Mouse (Mus musculus) R1 (cell line): ENCODE data around the gene Fzd10.
A peak's percentile ranks its signal among the peaks of the same experiment; 100 is the strongest.

Source experiments
- DNase-seq: peaks from one replicate; pipeline ENCODE4 v3.0.0-alpha.2; 2018; ENCODE audit warnings: low read depth, low spot score

Gene Fzd10

DNA sequence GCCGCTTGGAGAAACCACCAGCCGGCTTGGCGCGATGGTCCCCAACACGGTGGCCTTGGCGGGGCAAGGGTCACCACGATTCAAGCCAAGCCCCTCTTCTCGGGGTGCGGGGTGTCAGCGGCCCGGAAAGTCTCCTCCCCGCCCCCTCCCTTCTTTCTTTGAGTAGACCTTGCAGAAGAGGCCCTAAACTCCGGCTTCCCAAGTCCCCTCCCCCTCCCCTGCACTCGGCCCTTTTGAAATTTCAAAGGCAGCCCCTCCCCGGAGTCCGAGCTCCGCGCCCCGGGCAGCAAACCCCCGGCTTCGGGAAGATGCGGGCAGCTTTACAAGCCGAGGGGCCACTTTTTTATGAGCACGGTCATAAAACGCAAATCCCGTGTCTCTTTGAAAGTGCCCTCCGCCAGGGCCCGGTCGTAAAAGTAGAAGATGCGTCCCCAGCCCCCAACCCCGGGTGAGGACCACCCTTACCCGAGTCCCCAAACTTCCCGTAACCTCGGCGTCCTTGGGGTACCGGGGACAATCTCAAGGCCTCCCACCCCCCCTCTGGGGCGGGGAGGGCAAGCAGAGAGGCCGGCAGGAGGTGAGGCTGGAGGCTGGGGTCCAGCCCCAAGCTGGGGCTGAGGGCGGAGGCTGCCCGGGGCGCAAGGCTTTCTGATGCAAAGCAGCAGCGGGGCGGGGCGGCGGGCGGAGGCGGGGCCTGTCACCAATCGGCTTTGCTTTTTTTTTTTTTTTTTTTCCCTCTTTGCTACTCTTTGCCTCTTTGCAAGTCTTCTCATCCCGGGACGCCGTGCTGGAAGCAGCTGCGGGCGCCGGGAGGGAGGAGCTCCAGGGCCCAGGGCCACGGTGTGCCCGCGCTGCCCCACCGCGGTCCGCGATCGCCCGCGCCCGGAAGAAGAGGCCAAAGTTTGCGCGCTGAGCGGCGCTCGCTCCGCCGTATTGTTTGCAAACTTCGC lies at the start of gene Fzd10:
Gene Fzd10, plus strand, starts transcription at position 773 of the 950 bp plus-strand sequence.
- DNase-seq = peak; percentile 91

DNA sequence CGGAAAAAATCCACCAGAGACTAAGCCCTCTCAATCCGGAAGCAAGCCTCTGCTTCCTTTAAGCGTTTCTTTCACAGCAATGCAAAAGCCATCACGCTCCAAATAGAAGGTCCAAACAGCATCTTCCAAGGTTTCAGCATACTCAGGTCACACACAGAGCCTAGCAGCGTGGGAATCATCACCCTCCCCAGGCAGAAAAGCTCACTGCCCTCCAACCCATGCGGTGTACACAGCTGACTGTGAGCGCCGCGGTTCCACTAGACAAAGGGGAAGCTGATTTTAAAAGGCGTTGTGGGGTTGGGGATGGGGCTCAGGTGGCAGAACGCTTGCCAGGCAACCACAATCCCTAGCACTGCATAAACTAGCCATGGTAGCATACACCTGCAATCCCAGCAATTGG lies 49.2 kb upstream of the Fzd10 start:
- no peak for DNase-seq

DNA sequence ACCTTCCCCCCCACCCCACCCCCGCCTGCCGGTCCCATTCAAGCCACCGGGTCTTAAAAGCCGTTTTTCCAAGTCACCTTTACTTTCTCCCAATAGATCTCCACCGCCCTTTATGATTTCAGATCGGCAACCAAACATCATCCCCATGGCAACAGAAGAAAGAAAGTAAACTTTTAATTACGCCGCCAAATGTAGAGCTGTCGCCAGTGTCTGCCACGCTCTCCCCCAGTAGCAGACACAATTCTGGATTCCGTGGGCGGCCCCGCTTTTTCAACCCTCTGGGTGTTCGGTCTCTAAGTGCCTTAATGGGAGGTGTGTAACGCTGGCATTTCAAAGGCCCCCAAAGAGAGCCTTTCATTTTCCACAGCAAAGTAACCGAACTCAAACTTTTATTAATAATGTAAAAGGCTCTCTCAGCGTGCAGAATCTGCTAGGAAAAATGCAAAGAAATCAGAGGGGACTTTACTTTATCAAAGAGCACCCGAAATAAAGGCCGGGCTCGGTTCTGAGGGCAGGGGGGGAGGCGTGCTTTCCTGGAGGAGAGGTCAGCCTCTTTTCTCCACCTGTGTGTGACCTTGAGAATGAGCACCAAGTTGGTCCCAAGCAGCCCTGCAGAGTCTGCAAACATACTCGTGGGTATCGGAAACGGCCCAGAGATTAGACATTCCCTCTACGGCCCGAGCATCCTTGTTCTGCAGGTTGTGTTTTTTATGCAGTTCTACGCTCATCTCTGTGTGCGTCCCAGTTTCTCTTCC lies 48.3 kb upstream of the Fzd10 start:
- DNase-seq = peak; percentile 32

DNA sequence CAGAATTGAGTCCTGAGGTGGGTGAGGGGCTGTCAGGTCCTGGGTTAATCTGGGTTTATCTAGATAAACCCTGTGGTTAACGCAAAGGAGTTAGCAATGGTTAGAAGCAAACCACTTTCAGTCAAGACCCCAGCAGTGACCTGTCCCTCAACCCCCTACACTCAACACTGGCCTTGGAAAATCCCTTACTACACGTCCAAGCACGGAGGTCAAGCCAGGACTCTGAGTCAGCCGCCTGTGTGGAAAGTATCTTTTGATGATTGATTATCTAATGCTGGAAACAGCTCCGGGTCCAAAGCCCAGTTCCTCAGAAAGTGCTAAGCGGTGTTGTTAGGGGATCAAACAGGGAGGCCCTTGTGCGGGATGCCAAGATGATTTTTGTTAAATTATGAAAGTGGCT lies 42.5 kb upstream of the Fzd10 start:
- DNase-seq = no peak

DNA sequence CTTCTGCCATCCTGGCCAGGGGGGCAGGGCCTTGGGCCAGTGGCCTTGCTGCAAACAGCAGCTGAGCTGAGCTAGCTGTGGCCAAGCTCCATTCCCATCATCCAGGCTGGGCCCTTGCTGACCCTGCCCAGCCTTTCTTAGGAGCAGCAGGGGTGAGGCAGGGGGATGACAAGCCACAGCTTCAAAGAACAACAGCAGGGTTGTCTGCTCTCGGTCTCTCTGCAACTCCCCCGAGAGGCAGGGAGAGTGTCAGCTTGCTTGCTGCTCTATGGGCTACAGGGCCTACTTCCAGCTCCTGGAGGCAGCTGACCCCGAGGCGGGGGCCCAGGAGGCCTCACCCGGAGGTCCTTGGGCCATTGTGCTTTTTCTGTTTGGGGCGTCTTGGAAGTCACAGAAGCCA lies 33.3 kb upstream of the Fzd10 start:
- no peak for DNase-seq

DNA sequence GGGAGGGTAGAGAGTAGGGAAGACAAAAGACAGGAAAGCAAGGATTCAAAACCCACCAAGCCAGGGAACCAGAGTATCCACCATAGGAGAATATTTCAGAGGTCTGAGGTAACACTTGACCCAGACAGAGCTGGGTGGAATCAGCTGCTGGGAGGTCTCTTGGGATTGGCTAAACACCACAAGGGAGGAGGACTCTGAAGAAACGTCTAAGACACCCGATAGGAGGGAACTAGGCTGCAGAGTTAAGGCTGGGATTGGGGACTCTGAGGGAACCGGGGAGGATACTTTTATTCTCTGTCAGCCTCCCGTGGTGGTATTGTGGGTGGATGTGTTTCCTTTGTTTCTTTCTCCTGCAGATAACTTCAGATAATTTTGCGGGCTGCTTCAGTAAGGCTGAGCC lies 31.7 kb upstream of the Fzd10 start:
- DNase-seq = peak; percentile 51

DNA sequence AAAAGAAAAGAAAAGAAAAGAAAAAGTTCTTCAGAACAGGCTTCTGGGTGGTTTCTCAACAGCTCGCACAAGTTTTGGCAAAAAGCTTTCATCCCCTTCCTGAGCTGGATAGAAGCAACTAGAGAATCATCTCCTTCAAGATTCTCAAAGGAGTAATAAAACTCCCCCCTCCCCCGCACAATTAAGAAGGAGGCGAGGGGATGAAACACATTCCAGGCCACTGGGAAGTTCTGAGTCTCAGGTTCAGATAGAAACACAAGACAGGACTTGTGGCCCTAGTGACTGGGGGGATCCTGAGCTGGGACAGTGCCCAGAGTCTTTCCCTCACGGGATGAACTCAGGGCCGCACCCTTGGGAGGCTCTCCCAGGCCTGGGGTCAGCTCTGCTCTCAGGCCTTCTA lies 30.6 kb upstream of the Fzd10 start:
- no peak for DNase-seq

DNA sequence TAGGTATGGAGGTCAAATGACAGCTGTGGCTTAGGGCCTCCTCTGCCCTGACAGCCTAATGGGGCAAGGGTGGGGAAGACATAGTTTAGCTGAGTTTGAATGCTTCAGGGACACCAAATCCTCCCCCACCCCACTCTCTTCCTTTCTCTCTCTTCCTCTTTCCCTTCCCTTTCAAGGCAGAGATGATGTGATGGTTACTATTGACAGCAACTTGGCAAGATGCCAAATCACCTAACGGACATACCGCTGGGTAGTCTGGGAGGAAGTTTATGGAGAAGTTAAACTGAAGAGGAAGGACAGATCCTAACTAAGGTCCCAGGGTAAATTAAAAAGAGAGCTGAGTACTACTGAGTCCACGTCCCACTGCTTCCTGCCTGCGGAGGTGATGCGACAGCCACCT lies 29.8 kb upstream of the Fzd10 start:
- no peak for DNase-seq

DNA sequence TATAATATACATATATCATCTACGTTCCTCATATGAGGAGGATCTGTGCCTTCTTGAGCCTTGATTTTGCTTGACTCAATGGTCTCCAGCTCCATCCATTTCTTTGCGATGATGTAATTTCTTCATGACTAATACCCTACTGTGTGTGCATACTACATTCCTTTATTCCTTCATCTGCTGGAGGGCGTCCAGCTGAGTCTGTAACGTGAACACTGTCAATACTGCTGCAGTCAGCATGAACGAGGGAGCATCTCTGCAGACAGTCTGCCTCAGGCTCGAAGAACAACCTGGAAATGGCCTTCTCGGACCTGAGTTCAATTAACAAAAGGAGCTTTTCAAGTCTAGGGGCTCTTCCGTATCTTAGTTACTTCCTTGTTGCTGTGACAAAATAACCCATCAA lies 28.9 kb upstream of the Fzd10 start:
- DNase-seq = no peak

DNA sequence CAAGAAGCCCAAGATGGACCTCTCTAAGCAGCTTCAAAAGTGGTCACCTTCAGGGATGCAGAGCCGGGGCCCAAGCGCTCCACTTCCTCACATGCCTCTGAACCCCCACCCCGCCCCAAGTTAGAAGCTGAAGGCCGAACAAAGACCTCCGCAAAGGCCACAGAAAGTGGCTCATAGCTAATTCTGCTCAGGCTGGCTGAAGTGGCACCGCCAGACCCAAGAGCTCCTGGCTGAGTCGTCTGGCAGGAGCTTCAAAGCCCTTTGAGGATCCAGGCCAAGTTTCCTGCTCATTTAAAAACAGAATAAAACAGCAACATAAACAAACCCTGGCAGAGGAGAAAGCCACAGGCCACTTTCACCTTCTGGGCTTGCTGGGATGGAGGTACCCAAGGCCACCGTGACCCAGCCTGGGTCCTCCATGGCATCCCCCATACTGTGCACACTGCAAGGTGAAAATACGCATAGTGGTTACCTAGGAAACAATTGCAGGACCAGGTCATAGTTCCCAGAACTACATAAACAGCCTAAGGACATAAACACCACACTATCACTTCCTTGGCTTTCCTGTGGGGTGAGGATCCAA lies 24.6 kb upstream of the Fzd10 start:
- no peak for DNase-seq

DNA sequence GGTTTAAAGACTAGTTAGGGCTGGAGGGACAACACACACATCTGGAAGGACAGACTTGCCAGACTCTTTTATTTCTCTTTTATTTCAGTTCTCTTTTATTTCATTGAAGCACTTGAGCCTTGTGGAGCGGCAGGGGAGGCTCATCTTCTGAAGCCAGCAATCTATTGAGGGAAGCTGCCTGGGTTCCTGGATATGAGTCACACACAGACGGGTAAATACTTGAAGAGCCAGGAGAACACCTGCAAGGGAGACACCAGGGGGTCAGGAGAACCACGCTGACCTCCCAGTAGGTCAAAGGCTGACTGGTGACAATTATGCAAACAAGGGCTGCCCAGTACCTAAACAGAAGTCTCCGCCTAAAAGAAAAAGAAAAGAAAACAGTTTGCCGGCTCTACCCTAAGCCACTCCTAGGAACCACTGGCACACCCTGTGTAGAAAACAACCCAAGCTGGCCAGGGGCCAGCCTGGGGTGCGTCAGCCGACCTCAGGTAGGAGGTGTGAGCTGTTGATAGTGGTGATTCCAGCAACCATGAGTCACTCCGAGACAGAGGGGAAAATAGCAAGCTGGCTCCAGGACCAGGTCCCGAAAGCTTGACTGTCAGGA lies 21.5 kb upstream of the Fzd10 start:
- peak; percentile 36 for DNase-seq

DNA sequence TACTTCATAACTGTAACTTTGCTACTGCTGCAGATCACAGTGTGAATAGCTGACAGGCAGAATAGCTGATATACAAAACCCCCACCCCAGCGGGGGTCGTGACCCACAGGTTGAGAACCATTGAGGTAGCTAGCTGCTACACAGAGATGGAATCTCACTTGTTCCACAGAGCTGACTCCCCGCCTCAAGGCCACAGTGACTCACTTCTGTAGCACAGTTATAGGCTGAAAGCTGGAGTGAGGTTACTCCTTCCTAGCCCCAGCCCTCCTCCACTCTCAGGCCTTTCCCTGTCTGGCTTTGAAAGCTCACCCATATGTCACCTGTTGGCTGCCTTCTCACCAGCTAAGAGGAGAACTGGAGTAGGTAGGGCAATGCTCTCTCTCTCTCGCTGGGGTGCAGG lies 19.7 kb upstream of the Fzd10 start:
- no peak for DNase-seq

DNA sequence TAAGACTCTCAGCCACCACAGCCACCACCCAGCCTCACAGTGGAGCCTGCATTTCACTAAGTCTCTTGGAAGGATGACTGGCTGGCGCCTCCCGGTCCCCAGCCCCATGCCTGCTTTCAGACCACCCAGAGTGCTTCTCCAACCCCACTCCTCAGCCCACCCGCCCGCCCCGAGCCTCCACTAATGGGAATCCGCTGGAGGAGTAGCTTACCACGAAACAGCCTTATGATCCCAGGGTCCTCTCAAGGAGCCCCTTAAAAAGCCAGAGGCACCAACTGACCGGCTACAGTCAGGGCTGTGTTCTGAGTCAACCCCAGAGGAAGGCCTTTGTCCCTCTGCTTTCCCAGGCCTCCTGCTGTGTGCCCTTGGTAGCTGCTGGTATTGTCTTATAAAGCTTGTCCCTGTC lies 19.1 kb upstream of the Fzd10 start:
- no peak for DNase-seq

DNA sequence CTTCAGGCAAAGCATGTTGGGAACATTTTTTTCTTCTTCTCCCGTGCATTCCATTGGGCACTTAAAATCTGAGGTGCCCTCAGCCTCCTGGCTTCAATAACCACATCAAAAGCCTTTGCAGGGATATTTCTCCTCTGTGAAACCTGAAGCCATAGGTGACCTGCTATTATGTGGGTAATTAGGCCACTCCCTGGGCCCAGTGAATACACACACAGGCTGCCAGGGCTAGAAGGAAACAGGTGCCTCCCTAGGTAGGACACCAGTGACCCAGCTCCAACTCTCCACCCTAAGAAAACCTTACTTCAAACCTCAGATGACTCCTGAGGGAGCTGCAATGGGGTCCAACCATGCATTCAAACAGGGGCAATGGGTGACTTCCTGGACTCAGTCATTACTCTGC lies 11.4 kb upstream of the Fzd10 start:
- no peak for DNase-seq

DNA sequence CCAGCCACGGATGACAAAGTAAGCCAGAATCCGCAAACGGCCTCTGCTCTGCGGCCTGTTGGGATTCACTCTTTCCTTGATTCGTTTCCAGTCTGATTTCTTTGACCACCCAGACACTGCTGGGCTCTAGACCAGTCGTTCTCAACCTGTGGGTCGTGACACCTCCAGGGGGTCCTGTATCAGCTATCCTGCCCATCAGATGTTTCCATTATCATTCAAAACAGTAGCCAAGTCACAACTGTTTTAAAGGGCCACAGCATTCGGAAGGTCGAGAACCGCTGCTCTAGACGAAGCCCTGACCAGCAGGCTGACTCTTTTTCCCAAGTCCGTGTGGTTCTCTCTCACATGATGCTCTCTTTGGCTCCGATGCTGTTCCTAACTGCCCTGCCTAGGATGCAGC lies 7.2 kb upstream of the Fzd10 start:
- DNase-seq = peak; percentile 27

DNA sequence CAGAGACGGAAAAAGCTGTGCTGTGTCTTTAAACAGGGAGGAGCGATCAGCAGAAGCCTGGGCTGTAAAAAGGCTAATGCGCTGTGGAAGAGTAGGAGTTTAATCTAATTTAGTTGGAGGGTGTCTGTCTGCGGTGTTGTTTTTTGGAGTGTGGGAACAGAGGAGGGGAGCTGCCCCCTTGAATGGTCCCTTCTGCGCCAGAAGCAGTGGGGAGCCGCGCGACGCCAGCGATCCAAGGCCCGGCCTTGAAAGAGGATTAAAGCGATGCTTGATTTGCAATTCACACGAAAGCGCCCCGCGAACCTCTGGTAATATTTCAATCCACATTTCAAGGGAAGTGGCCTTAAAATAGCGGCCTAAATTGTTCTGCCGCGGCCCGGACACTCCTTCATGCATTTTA lies 3.8 kb upstream of the Fzd10 start:
- peak; percentile 43 for DNase-seq

DNA sequence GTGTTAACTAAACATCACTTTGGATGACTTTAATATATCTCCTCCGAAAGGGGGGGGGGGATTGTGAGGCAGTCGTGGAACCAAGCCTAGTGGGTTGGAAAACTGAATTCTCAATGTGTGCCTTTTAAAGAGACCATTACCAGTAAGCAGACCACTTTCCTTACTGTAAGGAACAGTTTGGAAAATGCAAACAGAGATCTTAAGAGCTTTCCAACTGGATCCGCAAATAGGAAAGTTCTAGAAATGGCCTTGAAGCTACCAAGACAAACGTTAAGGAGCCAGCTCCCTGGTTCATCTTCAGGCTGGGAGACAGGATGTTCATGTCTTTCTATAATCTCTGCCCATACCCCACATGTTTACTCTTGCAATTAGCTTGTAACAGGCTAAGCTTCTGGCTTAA lies 3.3 kb upstream of the Fzd10 start:
- DNase-seq = no peak

DNA sequence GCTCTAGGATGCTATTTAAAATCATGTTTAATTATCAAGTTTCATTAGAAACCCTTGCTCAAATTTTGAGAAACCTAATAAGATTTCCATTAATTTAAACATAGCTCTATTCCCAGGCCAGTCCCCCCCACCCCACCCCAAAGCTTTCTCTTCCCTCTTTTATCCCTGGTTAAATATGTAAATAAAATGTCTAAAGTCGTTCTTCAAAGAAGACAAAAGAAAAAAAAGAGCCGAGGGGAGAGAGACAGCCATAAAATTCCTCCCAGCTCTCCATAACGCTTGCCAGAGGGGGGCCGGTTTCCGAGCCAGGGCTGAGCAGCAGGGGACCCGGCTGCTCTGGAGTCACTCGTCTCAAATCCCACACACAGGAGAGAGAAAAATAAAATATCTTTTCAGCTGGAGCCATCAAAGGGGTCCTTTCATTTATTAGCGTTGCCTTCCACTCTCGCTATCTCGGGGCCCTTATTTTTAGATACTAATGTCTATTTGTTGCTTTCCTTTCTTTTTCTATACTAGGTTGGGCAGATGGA lies 2.4 kb upstream of the Fzd10 start:
- no peak for DNase-seq

DNA sequence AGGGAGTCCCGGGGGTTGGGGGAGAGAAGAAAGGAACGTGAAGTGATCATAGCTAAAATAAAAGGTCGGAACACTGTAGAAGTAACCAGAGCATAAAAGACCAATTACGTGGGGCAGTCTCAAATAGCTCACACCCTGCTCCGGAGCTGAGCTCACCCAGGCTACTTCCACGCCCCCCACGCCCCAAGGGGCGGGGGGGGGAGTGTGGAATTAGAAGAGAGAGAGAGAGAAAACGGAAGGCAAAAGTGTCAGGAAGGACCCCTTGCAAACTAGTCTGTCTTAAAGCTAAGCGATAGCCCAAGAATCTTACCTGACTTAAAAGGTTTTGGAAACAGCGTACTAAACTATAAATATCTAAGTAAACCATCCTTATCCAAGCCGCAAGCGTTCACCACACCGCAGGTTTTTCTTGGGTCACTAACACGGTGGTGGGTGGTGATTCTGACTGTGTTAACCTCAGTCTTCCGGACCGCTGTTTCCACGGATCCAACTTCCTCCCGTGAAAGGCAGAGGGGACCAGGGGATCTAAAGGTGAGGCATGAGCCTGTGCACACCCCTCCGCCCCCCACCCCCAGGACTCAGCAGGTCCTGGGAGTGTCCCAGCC lies 1.8 kb upstream of the Fzd10 start:
- DNase-seq = no peak

DNA sequence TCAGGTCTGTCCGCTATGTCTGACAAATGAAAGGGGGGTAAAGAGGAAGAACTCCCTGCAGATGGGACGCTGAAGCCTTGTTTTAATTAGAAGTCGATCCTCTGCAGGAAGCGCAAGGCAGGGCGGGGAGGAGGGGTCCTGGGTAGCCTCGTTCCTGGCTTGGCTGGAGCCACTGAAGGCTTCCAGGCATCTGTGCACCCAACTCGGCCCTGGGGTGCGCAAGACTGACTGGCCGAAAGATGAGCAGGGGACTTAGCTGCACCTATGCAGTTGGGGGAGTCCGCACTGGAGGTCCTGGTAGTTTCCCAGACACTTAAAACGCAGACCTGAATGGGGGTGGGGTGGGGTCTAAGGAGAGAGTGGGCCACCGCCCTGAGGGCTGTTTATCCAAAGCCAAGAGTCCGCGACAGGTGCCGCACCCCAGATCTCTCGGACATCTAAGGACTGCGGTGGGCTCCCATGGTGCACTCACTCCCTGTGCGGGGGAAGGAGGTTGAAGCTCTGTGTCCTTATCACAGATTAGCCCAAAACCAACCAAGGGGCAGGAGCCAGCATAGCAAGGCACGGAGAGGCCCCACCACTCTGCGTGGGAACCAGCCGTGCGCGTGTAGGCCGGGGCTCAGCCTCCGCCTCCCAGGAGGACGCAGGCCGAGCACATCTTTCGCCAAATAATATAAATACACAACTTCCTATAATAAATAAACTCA lies 1.1 kb upstream of the Fzd10 start:
- DNase-seq = peak; percentile 56
